Mouse (Mus musculus) heart, embryonic 15.5 days (tissue): ENCODE results near the gene Pmf1. TPM values are rescaled to one million over a fixed set of nuclear protein-coding genes. Genes with fewer than 3 reads are reported as not detected.

Experiments used
- microRNA-seq: library from miRNA; unstranded; fragments of <30 nt; microRNA quantifications from one replicate; pipeline ENCODE4, GENCODE M21; 2016
- polyA plus RNA-seq: library from polyadenylated mRNA; unstranded; fragments of >200 nt; fragmentation: Nextera tagmentation; extraction: Ambion mirVana; gene quantifications from 2 replicates; pipeline ENCODE4 v1.2.1, GENCODE M21; 2015

The Pmf1 gene
- polyA plus RNA-seq, 1 experiment from 2014 or later = 83.6 TPM

Small RNAs within 50 kb of the gene (microRNA-seq; reads per million reads assigned to microRNA genes)
- gene Mir7011 = not detected

Other genes starting within 250 kb of the Pmf1 start
- 0.13 and 0.14 TPM in 2 replicates for gene Rhbg, start 155.6 kb downstream of the Pmf1 start, polyA plus RNA-seq
- gene Gm38392, start 123.1 kb downstream of the Pmf1 start, polyA plus RNA-seq = 0.20 TPM in 1 of 2 replicates, not detected in the other
- 11.8 and 14.0 TPM in 2 replicates for gene Tsacc, start 113.3 kb downstream of the Pmf1 start, polyA plus RNA-seq
- gene Cct3, start 113.2 kb downstream of the Pmf1 start, polyA plus RNA-seq = 322 and 382 TPM in 2 replicates
- 143 and 156 TPM in 2 replicates for gene Glmp, start 85.3 kb downstream of the Pmf1 start, polyA plus RNA-seq
- 1.7 and 2.2 TPM in 2 replicates for gene Tmem79, start 74.2 kb downstream of the Pmf1 start, polyA plus RNA-seq
- 41.1 and 52.8 TPM in 2 replicates for gene Smg5, start 74.1 kb downstream of the Pmf1 start, polyA plus RNA-seq
- gene Paqr6, start 45.7 kb downstream of the Pmf1 start, polyA plus RNA-seq = 3.9 and 5.1 TPM in 2 replicates
- gene Bglap3, start 37.6 kb downstream of the Pmf1 start, polyA plus RNA-seq = not detected in 2 replicates
- not detected in 2 replicates for gene Bglap2, start 31.6 kb downstream of the Pmf1 start, polyA plus RNA-seq
- gene Bglap, start 25.9 kb downstream of the Pmf1 start, polyA plus RNA-seq = not detected in 2 replicates
- gene Slc25a44, start 14.8 kb upstream of the Pmf1 start, polyA plus RNA-seq = 11.8 and 14.1 TPM in 2 replicates
- gene Sema4a, start 50.9 kb upstream of the Pmf1 start, polyA plus RNA-seq = 2.1 and 5.3 TPM in 2 replicates
- gene Lmna, start 99.6 kb upstream of the Pmf1 start, polyA plus RNA-seq = 110 and 131 TPM in 2 replicates
- 6.5 and 8.0 TPM in 2 replicates for gene Mex3a, start 122.1 kb upstream of the Pmf1 start, polyA plus RNA-seq
- 0.92 and 4.0 TPM in 2 replicates for gene Rab25, start 138.0 kb upstream of the Pmf1 start, polyA plus RNA-seq
- gene Lamtor2, start 142.7 kb upstream of the Pmf1 start, polyA plus RNA-seq = 119 and 144 TPM in 2 replicates
- 30.0 and 34.9 TPM in 2 replicates for gene Ubqln4, start 143.4 kb upstream of the Pmf1 start, polyA plus RNA-seq
- gene Ssr2, start 165.5 kb upstream of the Pmf1 start, polyA plus RNA-seq = 164 and 178 TPM in 2 replicates
- 72.8 and 82.5 TPM in 2 replicates for gene Arhgef2, start 195.6 kb upstream of the Pmf1 start, polyA plus RNA-seq
- not detected in 2 replicates for gene Rxfp4, start 242.8 kb upstream of the Pmf1 start, polyA plus RNA-seq